Mouse (Mus musculus): ENCODE results near the gene Ubr2.

DNA sequence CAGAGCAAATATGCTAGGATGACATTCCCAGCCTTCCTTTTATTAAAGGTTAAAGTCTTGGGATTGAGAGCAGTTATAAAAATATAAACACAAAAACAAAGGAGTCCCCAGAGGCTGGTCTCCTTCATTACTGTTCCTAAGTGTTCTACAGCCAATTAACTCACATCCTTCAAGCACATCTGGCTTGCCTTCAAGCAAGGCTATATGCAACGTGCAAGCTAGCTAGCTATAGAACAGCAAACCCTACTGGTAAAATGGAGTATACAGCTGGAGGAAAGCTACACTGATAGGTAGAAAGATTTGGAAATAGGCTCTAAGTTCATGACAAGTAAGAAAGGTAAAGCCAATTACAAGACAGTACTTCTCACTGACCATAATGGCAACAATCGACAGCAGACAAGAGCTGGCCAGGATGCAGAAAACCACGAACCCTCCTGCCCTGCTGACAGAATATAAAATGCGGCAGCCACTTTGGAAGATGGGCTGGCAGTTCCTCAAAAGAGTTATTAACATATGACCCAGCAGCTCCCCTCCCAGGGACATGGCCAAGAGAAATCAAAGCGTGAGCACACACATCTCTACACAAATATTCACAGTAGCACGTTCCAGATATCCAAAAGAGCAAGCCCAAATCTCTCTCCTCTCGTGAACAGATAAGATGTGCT, 4.5 kb downstream of the Ubr2 start:
- TF ChIP-seq CTCF (IDR thresholded peaks at IDR 0.05 in 2 of 3, conservative IDR thresholded peaks at IDR 0.05 in 1 of 3; ENCODE audit: control insufficient read depth in 1 of 3, insufficient read depth in 1 of 3, low read depth in 2 of 3, low read length in 3 of 3, poor library complexity in 1 of 3, severe bottlenecking in 1 of 3) = 0 out of 6 replicates have a peak, but pooled peaks of 1 of the 3 experiments have one; percentile 0
- no peak for TF ChIP-seq ETS1 (IDR thresholded peaks at IDR 0.05; ENCODE audit: low read depth, low read length)
- TF ChIP-seq POLR2A (IDR thresholded peaks at IDR 0.05; ENCODE audit: control insufficient read depth in 1 of 2, insufficient read depth in 1 of 2, low read depth in 1 of 2, low read length in 2 of 2, poor library complexity in 1 of 2) = no peak
- TF ChIP-seq SMC3 (IDR thresholded peaks at IDR 0.05; ENCODE audit: low read depth, low read length) = no peak
- TF ChIP-seq MAFK (IDR thresholded peaks at IDR 0.05; ENCODE audit: borderline replicate concordance, low read depth, low read length) = no peak
- TF ChIP-seq GATA1 (IDR thresholded peaks at IDR 0.05; ENCODE audit: low read depth, low read length) = no peak
- TF ChIP-seq E2F4 (IDR thresholded peaks at IDR 0.05; ENCODE audit: borderline replicate concordance, low read depth, low read length) = no peak
- TF ChIP-seq KAT2A (conservative IDR thresholded peaks at IDR 0.05; ENCODE audit: low read depth, low read length) = no peak
- no peak for TF ChIP-seq NRF1 (IDR thresholded peaks at IDR 0.05; ENCODE audit: insufficient read depth, low read depth, low read length, poor library complexity, severe bottlenecking)

All from MEL (cell line).